Mouse (Mus musculus): ENCODE results near the gene Mpzl3. TPM values are rescaled to one million over a fixed set of nuclear protein-coding genes. Genes with fewer than 3 reads are reported as not detected.

Gene Mpzl3
- 3.0 and 3.1 TPM in 2 replicates for polyA plus RNA-seq (2012; rRNA removed)

GRCm38 (mm10) chr9:45055082-45055713, at the start of gene Mpzl3:
Gene Mpzl3 (plus strand): TSS chr9:45055186.
- TF ChIP-seq CTCF (IDR thresholded peaks at IDR 0.05; ENCODE audit: extremely low read depth, insufficient read depth, low read length) (no peak), POLR2A (IDR thresholded peaks at IDR 0.05; ENCODE audit: extremely low read depth, insufficient read depth, low read length) (peak; percentile 62; the same call in 1 of the 2 replicates)
- Histone ChIP-seq H3K27ac (ENCODE audit: insufficient read depth, low read length) (peak within 1 kb of the TSS; percentile 83), H3K4me3 (ENCODE audit: insufficient read depth, low read length) (peak within 1 kb of the TSS; percentile 71)

GRCm38 (mm10) chr9:45007404-45007803, 47.6 kb upstream of the Mpzl3 start:
- TF ChIP-seq POLR2A (IDR thresholded peaks at IDR 0.05; ENCODE audit: extremely low read depth, insufficient read depth, low read length) = no peak
- TF ChIP-seq CTCF (IDR thresholded peaks at IDR 0.05; ENCODE audit: extremely low read depth, insufficient read depth, low read length) = no peak
- Histone ChIP-seq H3K27ac (ENCODE audit: insufficient read depth, low read length) (no peak overlapping the region), H3K4me3 (ENCODE audit: insufficient read depth, low read length) (no peak overlapping the region), H3K4me1 (ENCODE audit: control insufficient read depth, insufficient read depth, low read length) (no peaks in the 10 kb centered on the region)

More at GRCm38 (mm10) chr9:45055082-45055713, at the start of gene Mpzl3:
- no peaks in the 10 kb centered on the region for H3K4me1 ChIP-seq (ENCODE audit: control insufficient read depth, insufficient read depth, low read length)

GRCm38 (mm10) chr9:45008342-45008741, 46.6 kb upstream of the Mpzl3 start:
- no peak overlapping the region for H3K4me3 ChIP-seq (ENCODE audit: insufficient read depth, low read length)
- H3K4me1 ChIP-seq (ENCODE audit: control insufficient read depth, insufficient read depth, low read length) = no peaks in the 10 kb centered on the region
- no peak overlapping the region for H3K27ac ChIP-seq (ENCODE audit: insufficient read depth, low read length)
- TF ChIP-seq CTCF (IDR thresholded peaks at IDR 0.05; ENCODE audit: extremely low read depth, insufficient read depth, low read length) (no peak), POLR2A (IDR thresholded peaks at IDR 0.05; ENCODE audit: extremely low read depth, insufficient read depth, low read length) (no peak)

DNA sequence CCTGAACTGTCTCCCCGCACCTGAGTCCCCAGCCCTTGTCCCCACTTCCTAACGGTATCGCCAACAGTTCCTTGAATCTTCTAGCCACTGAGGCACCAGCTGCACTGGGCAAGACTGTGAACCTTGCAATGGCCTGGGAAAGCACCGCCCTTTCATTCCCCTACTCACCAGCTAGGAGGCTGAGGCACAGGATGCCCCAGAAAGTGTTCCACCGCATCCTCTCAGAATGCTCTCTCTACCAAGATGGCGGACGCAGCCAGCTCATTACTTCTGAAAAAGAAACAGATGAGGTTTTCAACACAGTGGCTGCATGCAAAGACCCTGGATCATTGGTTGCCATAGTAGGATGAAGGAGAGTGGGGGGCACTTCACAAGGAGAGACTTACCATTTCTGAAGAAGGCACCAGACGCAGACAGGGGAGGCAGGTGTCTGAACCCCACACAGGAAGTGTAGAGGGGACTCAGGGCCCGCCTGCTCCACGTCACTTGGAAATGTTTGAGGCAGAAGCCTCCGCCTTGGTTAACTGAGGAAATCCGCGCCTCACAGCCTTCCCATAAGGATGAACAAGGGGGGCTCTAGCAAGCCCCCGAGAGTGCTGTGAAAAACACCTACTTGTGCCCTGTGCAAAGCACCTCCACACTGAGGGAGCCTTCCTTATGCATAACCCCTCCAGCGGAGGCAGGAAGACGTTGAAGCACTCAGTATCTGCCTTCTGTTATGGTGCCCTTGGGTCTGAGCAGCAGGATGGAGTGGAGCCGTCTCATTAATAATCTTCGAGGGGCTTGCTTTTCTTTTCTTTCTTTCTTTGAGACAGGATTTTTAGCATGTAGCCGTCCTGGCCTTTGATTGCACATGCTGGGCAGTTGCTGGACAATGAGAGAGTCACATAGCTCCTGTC, 45.6 kb upstream of the Mpzl3 start, which contains the start of gene Cd3e:
TSS of gene Cd3e (minus strand) at position 448 of the 899 bp plus-strand sequence.
- TF ChIP-seq POLR2A (IDR thresholded peaks at IDR 0.05; ENCODE audit: extremely low read depth, insufficient read depth, low read length) = no peak
- Histone ChIP-seq H3K27ac (ENCODE audit: insufficient read depth, low read length) (no peak within 1 kb of the TSS), H3K4me3 (ENCODE audit: insufficient read depth, low read length) (no peak within 1 kb of the TSS), H3K4me1 (ENCODE audit: control insufficient read depth, insufficient read depth, low read length) (no peaks in the 10 kb centered on the region)

DNA sequence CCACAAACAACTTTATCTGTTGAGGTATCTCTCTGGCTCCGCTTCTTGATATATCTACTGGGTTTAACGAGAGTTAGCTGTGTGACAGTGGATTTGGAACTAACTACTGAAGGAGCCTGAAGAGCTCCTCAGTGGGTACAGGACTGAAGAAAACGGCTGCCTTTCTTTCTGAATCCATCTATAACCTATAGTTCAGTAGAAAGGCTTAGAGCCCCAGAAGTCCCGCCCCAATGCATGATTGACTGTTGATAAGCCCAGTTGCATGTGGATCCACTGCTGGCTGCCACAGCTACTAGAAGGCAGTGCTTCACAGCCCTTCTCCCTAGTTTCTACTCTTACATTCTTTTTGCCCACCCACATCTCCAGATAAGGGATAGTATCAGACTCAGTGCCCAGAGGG, 44.5 kb upstream of the Mpzl3 start:
- Histone ChIP-seq H3K4me1 (ENCODE audit: control insufficient read depth, insufficient read depth, low read length) (no peaks in the 10 kb centered on the region), H3K4me3 (ENCODE audit: insufficient read depth, low read length) (no peak overlapping the region), H3K27ac (ENCODE audit: insufficient read depth, low read length) (no peak overlapping the region)
- no peak for TF ChIP-seq POLR2A (IDR thresholded peaks at IDR 0.05; ENCODE audit: extremely low read depth, insufficient read depth, low read length)
- TF ChIP-seq CTCF (IDR thresholded peaks at IDR 0.05; ENCODE audit: extremely low read depth, insufficient read depth, low read length) = no peak

DNA sequence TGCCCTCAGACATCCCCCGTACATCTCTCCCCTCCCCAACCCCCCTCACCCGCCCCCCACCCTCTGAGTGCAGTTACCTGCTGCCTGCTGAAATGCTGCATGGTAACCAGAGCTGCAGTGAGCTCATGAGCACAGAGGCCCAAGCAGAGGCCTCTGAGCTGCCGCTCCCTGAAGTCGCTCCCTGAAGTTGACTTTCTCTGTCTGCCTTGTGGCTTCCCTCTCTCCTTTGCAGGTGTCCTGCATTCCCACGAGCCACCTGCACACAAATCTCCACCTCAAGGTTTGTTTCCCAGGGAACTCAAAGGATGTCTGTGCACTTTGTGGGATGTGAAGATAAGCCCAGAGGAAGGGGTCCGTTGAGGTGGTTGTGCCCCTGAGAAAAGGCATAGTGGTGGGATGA, 43.7 kb upstream of the Mpzl3 start:
- Histone ChIP-seq H3K4me3 (ENCODE audit: insufficient read depth, low read length) (no peak overlapping the region), H3K27ac (ENCODE audit: insufficient read depth, low read length) (no peak overlapping the region), H3K4me1 (ENCODE audit: control insufficient read depth, insufficient read depth, low read length) (no peaks in the 10 kb centered on the region)
- TF ChIP-seq CTCF (IDR thresholded peaks at IDR 0.05; ENCODE audit: extremely low read depth, insufficient read depth, low read length) (no peak), POLR2A (IDR thresholded peaks at IDR 0.05; ENCODE audit: extremely low read depth, insufficient read depth, low read length) (no peak)

- TF ChIP-seq CTCF (IDR thresholded peaks at IDR 0.05; ENCODE audit: extremely low read depth, insufficient read depth, low read length) (no peak), POLR2A (IDR thresholded peaks at IDR 0.05; ENCODE audit: extremely low read depth, insufficient read depth, low read length) (no peak)
- no peak overlapping the region for H3K4me3 ChIP-seq (ENCODE audit: insufficient read depth, low read length)
- no peaks in the 10 kb centered on the region for H3K4me1 ChIP-seq (ENCODE audit: control insufficient read depth, insufficient read depth, low read length)
- H3K27ac ChIP-seq (ENCODE audit: insufficient read depth, low read length) = no peak overlapping the region
Measured at GRCm38 (mm10) chr9:45014879-45015278, 40.1 kb upstream of the Mpzl3 start.

GRCm38 (mm10) chr9:45015841-45016240, 39.1 kb upstream of the Mpzl3 start:
- Histone ChIP-seq H3K4me1 (ENCODE audit: control insufficient read depth, insufficient read depth, low read length) (no peaks in the 10 kb centered on the region), H3K4me3 (ENCODE audit: insufficient read depth, low read length) (no peak overlapping the region), H3K27ac (ENCODE audit: insufficient read depth, low read length) (no peak overlapping the region)
- TF ChIP-seq CTCF (IDR thresholded peaks at IDR 0.05; ENCODE audit: extremely low read depth, insufficient read depth, low read length) (no peak), POLR2A (IDR thresholded peaks at IDR 0.05; ENCODE audit: extremely low read depth, insufficient read depth, low read length) (no peak)

GRCm38 (mm10) chr9:45018031-45018430, 37.0 kb upstream of the Mpzl3 start:
- TF ChIP-seq CTCF (IDR thresholded peaks at IDR 0.05; ENCODE audit: extremely low read depth, insufficient read depth, low read length) = no peak
- no peak for TF ChIP-seq POLR2A (IDR thresholded peaks at IDR 0.05; ENCODE audit: extremely low read depth, insufficient read depth, low read length)
- H3K27ac ChIP-seq (ENCODE audit: insufficient read depth, low read length) = no peak overlapping the region
- H3K4me3 ChIP-seq (ENCODE audit: insufficient read depth, low read length) = no peak overlapping the region
- no peaks in the 10 kb centered on the region for H3K4me1 ChIP-seq (ENCODE audit: control insufficient read depth, insufficient read depth, low read length)

Measured in cortical plate, adult 2 months (tissue).